Mouse (Mus musculus): ENCODE measurements at regions not wholly inside any gene's neighbourhood (a gene's known extent, or its start where the extent isn't known, plus 50 kb on each side); places are given as distances from the start of the nearest gene placed in this dataset.

GRCm38 (mm10) chr10:118753061-118753775, 116.8 kb downstream of the Dyrk2 start:
- TF ChIP-seq CTCF (conservative IDR thresholded peaks at IDR 0.05; ENCODE audit: insufficient read depth, insufficient read length, low read depth, low read length) = no peak
- no peak for TF ChIP-seq POLR2A (IDR thresholded peaks at IDR 0.05; ENCODE audit: low read depth, low read length)
